Mouse (Mus musculus) myocyte (in vitro differentiated cells): Measurements from ENCODE around the gene Txndc9. TPM values are rescaled to one million over a fixed set of nuclear protein-coding genes. Genes with fewer than 3 reads are reported as not detected.

ENCODE experiments used
- H3K27me3 ChIP-seq: one replicate; pipeline ENCODE4 v1.6.1; 2011; ENCODE audit not compliant: control insufficient read depth, insufficient read depth, insufficient read length
- H3K36me3 ChIP-seq: one replicate; pipeline ENCODE4 v1.6.1; 2011; ENCODE audit not compliant: control insufficient read depth, insufficient read depth
- H3K4me2 ChIP-seq: one replicate; pipeline ENCODE4 v1.6.1; 2011; ENCODE audit warnings: low read depth, control low read depth
- H3K4me3 ChIP-seq: one replicate; pipeline ENCODE4 v1.5.1; 2011; ENCODE audit warnings: mild to moderate bottlenecking, control low read depth, moderate library complexity
- H3K79me2 ChIP-seq: one replicate; pipeline ENCODE4 v1.6.1; 2011; ENCODE audit not compliant: control insufficient read depth, insufficient read depth
- H3ac ChIP-seq: one replicate; pipeline ENCODE4 v1.6.1; 2011; ENCODE audit not compliant: control insufficient read depth, insufficient read length
- CEBPB ChIP-seq: IDR thresholded peaks from 2 replicates; pipeline ENCODE4 v1.6.1; 2011; ENCODE audit warnings: mild to moderate bottlenecking, moderate library complexity; ENCODE audit not compliant: poor library complexity, insufficient read depth, severe bottlenecking
- E2F4 ChIP-seq: IDR thresholded peaks from one replicate; pipeline ENCODE4 v1.6.1; 2011; ENCODE audit warnings: mild to moderate bottlenecking, control low read depth, moderate library complexity; ENCODE audit not compliant: insufficient read depth
- MAX ChIP-seq: IDR thresholded peaks from one replicate; pipeline ENCODE4 v1.6.1; 2011; ENCODE audit warnings: low read depth, mild to moderate bottlenecking, control low read depth
- MYOD1 ChIP-seq, 3 experiments: IDR thresholded peaks; one replicate each; pipeline ENCODE4 v1.6.1; 2011; ENCODE audit warnings: control low read depth in 2 of 3, low read depth in 2 of 3, mild to moderate bottlenecking in 2 of 3, moderate library complexity in 1 of 3; ENCODE audit not compliant: insufficient read length in 2 of 3, control insufficient read depth in 1 of 3
- MYOG ChIP-seq, 3 experiments: IDR thresholded peaks; one replicate each; pipeline ENCODE4 v1.6.1; 2011; ENCODE audit warnings: control low read depth in 2 of 3, low read depth in 2 of 3, mild to moderate bottlenecking in 2 of 3; ENCODE audit not compliant: insufficient read length in 2 of 3, control insufficient read depth in 1 of 3, insufficient read depth in 1 of 3
- POLR2A ChIP-seq: IDR thresholded peaks from one replicate; pipeline ENCODE4 v1.6.1; 2011; ENCODE audit warnings: low read depth, mild to moderate bottlenecking, control low read depth, moderate library complexity; ENCODE audit not compliant: insufficient read length
- POLR2AphosphoS2 ChIP-seq: IDR thresholded peaks from one replicate; pipeline ENCODE4 v1.6.1; 2011; ENCODE audit warnings: low read depth, control low read depth; ENCODE audit not compliant: insufficient read length
- REST ChIP-seq: IDR thresholded peaks from one replicate; pipeline ENCODE4 v1.6.1; 2011; ENCODE audit warnings: mild to moderate bottlenecking, control low read depth, moderate library complexity; ENCODE audit not compliant: insufficient read depth, insufficient read length
- SRF ChIP-seq: IDR thresholded peaks from one replicate; pipeline ENCODE4 v1.6.1; 2011; ENCODE audit warnings: low read depth; ENCODE audit not compliant: control insufficient read depth, insufficient read length
- TCF12 ChIP-seq: IDR thresholded peaks from one replicate; pipeline ENCODE4 v1.6.1; 2011; ENCODE audit warnings: mild to moderate bottlenecking, control low read depth; ENCODE audit not compliant: poor library complexity, insufficient read depth, severe bottlenecking
- TCF3 ChIP-seq: IDR thresholded peaks from one replicate; pipeline ENCODE4 v1.6.1; 2011; ENCODE audit warnings: low read depth, control low read depth; ENCODE audit not compliant: insufficient read length
- USF1 ChIP-seq: IDR thresholded peaks from one replicate; pipeline ENCODE4 v1.6.1; 2011; ENCODE audit warnings: low read depth, mild to moderate bottlenecking, control low read depth, moderate library complexity
- polyA plus RNA-seq: library from polyadenylated mRNA; unstranded; fragments of >200 nt; fragmentation: generic; extraction: Trizol; gene quantifications from one replicate; pipeline ENCODE4 v1.2.1, GENCODE M21; 2012; ENCODE audit warnings: missing spikeins

Gene Txndc9
- polyA plus RNA-seq, 1 experiment = 35.5 TPM

- peak; percentile 59 for TF ChIP-seq POLR2A
- no peak for TF ChIP-seq REST
- no peak for TF ChIP-seq E2F4
- peak; percentile 94 for TF ChIP-seq USF1
- peak in 1 of 3 experiments; percentile 12 for TF ChIP-seq MYOG (IDR thresholded peaks at IDR 0.05; ENCODE audit: control insufficient read depth in 1 of 3, insufficient read depth in 1 of 3, insufficient read length in 2 of 3, low read depth in 2 of 3)
- TF ChIP-seq POLR2AphosphoS2 = peak; percentile 57
- TF ChIP-seq SRF = peak; percentile 33
- peak overlapping the region; percentile 71 for H3ac ChIP-seq
- peak overlapping the region; percentile 98 for H3K4me2 ChIP-seq
- H3K4me3 ChIP-seq = peak overlapping the region; percentile 88
- peaks cover 31% of the 10 kb centered on the region for H3K36me3 ChIP-seq
- peaks cover 67% of the 10 kb centered on the region for H3K79me2 ChIP-seq
- no peaks in the 10 kb centered on the region for H3K27me3 ChIP-seq
Measured at GRCm38 (mm10) chr1:37996877-37997484, 712 bp downstream of the Txndc9 start.

- TF ChIP-seq POLR2A = no peak
- TF ChIP-seq POLR2AphosphoS2 = no peak
- TF ChIP-seq MYOD1 (IDR thresholded peaks at IDR 0.05; ENCODE audit: control insufficient read depth in 1 of 3, insufficient read length in 2 of 3, low read depth in 2 of 3) = no peak
- no peak for TF ChIP-seq TCF3
- TF ChIP-seq MYOG (IDR thresholded peaks at IDR 0.05; ENCODE audit: control insufficient read depth in 1 of 3, insufficient read depth in 1 of 3, insufficient read length in 2 of 3, low read depth in 2 of 3) = no peak
- no peak for TF ChIP-seq SRF
- no peak for TF ChIP-seq E2F4
- no peak for TF ChIP-seq CEBPB
- TF ChIP-seq USF1 = no peak
- TF ChIP-seq REST = no peak
- TF ChIP-seq TCF12 = no peak
- TF ChIP-seq MAX = no peak
- Histone ChIP-seq H3K36me3 (peaks cover 38% of the 10 kb centered on the region), H3ac (peak overlapping the region; percentile 71), H3K79me2 (peaks cover 60% of the 10 kb centered on the region), H3K27me3 (no peaks in the 10 kb centered on the region), H3K4me2 (peak overlapping the region; percentile 96), H3K4me3 (peak overlapping the region; percentile 88)
Measured at GRCm38 (mm10) chr1:37996226-37996625, 1.5 kb downstream of the Txndc9 start.

DNA sequence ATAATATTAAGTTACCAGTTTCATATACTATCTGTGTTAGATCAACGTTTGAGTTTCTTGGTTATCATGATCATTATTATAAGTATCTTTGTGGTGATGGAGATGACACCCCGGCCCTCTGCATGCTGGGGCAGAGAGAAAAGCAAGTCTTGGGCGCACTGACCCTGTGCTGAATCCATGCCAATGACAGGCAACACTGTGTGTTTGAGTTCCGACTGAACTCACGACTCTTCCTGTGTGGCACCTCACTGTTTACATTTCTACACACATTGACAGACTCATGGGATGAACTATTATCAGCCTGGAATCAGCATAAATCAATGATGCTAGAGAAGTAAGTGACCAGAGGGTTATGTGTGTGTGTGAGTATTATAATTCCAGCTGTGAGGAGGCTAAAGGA, 9.8 kb downstream of the Txndc9 start:
- peaks cover 61% of the 10 kb centered on the region for H3K36me3 ChIP-seq
- TF ChIP-seq TCF3 (no peak), MAX (no peak), TCF12 (no peak), MYOD1 (IDR thresholded peaks at IDR 0.05; ENCODE audit: control insufficient read depth in 1 of 3, insufficient read length in 2 of 3, low read depth in 2 of 3) (no peak), CEBPB (no peak), SRF (no peak), E2F4 (no peak), POLR2A (no peak), MYOG (IDR thresholded peaks at IDR 0.05; ENCODE audit: control insufficient read depth in 1 of 3, insufficient read depth in 1 of 3, insufficient read length in 2 of 3, low read depth in 2 of 3) (no peak), REST (no peak), POLR2AphosphoS2 (no peak), USF1 (no peak)
- H3K4me3 ChIP-seq = no peak overlapping the region
- no peak overlapping the region for H3K4me2 ChIP-seq
- no peaks in the 10 kb centered on the region for H3K27me3 ChIP-seq
- H3ac ChIP-seq = no peak overlapping the region
- H3K79me2 ChIP-seq = peaks cover 4% of the 10 kb centered on the region

GRCm38 (mm10) chr1:37985764-37986323, 11.8 kb downstream of the Txndc9 start:
- no peaks in the 10 kb centered on the region for H3K79me2 ChIP-seq
- peaks cover 40% of the 10 kb centered on the region for H3K36me3 ChIP-seq
- no peak overlapping the region for H3ac ChIP-seq
- no peaks in the 10 kb centered on the region for H3K27me3 ChIP-seq
- H3K4me2 ChIP-seq = no peak overlapping the region
- TF ChIP-seq POLR2AphosphoS2 (peak; percentile 77), E2F4 (no peak)
- no peak overlapping the region for H3K4me3 ChIP-seq

GRCm38 (mm10) chr1:37984326-37984725, 13.4 kb downstream of the Txndc9 start:
- TF ChIP-seq POLR2AphosphoS2 = peak; percentile 72
- TF ChIP-seq MYOD1 (IDR thresholded peaks at IDR 0.05; ENCODE audit: control insufficient read depth in 1 of 3, insufficient read length in 2 of 3, low read depth in 2 of 3) = no peak
- no peak for TF ChIP-seq POLR2A
- no peak for TF ChIP-seq REST
- Histone ChIP-seq H3K4me2 (no peak overlapping the region), H3K4me3 (no peak overlapping the region), H3K36me3 (peaks cover 32% of the 10 kb centered on the region), H3ac (no peak overlapping the region), H3K79me2 (no peaks in the 10 kb centered on the region), H3K27me3 (no peaks in the 10 kb centered on the region)
